Mouse (Mus musculus): ENCODE data around the gene Ccdc113. TPM values are rescaled to one million over a fixed set of nuclear protein-coding genes. Genes with fewer than 3 reads are reported as not detected.

Ccdc113 gene
- polyA plus RNA-seq, 1 experiment, result not detected

DNA sequence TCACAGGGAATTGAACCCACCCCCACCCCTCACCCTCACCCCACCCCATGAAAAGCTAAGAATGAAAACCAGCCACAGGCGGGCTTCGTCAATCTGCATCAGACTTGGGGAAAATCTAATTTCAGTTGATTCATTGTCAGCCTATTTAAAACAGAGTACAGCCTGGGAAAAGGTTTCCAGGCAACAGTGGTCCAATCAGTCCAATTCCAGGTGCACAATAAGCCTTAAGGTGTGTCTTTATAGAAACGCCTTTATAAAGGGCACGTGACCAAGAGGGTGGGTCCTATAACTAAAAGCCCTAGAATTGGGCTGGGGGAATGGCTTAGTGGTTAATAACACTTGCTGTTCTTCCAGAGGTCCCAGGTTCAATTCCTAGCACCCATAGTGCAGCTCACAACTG is 1.7 kb upstream of the Ccdc113 start:
- Histone ChIP-seq H3K27ac (ENCODE audit: insufficient read depth, low read depth, low read length) (no peak overlapping the region), H3K27me3 (ENCODE audit: control insufficient read depth, insufficient read depth, low read length) (no peaks in the 10 kb centered on the region), H3K4me1 (ENCODE audit: control insufficient read depth, insufficient read depth, insufficient read length, low read length) (peaks cover 5% of the 10 kb centered on the region), H3K36me3 (ENCODE audit: control insufficient read depth, insufficient read depth, low read length) (no peaks in the 10 kb centered on the region), H3K4me3 (ENCODE audit: low read depth, low read length) (no peak overlapping the region)
- WGBS, result 33% methylated on average over 4 of the region's 4 CpGs
- TF ChIP-seq POLR2A (IDR thresholded peaks at IDR 0.05; ENCODE audit: low read depth, low read length) (no peak), CTCF (IDR thresholded peaks at IDR 0.05; ENCODE audit: extremely low read depth, insufficient read length, insufficient replicate concordance, low read depth, low read length) (no peak)

DNA sequence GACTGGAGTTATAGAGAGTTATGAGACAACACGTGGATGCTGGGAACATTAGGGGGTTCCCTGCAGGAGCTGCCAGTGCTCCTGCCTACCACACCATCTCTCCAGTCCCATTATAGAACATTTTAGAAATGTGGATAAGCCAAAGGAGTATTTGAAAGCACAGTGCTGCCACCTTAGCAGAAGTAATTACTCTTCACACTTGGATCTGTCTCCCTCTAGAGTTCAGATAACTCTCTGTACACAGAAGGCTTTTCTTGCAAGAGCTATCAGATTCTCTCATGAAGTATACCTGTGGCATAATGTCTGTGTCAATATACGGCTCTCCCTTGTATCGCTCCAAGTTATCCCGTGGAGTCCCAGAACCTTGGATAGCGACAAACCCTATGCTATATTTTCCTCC is 5.6 kb downstream of the Ccdc113 start:
- TF ChIP-seq CTCF (IDR thresholded peaks at IDR 0.05; ENCODE audit: extremely low read depth, insufficient read length, insufficient replicate concordance, low read depth, low read length), result no peak
- no peak for TF ChIP-seq POLR2A (IDR thresholded peaks at IDR 0.05; ENCODE audit: low read depth, low read length)
- no peaks in the 10 kb centered on the region for H3K27me3 ChIP-seq (ENCODE audit: control insufficient read depth, insufficient read depth, low read length)
- H3K4me1 ChIP-seq (ENCODE audit: control insufficient read depth, insufficient read depth, insufficient read length, low read length), result no peaks in the 10 kb centered on the region
- WGBS, result 50% methylated on average over 5 of the region's 5 CpGs
- H3K27ac ChIP-seq (ENCODE audit: insufficient read depth, low read depth, low read length), result no peak overlapping the region
- H3K36me3 ChIP-seq (ENCODE audit: control insufficient read depth, insufficient read depth, low read length), result no peaks in the 10 kb centered on the region
- no peak overlapping the region for H3K4me3 ChIP-seq (ENCODE audit: low read depth, low read length)

DNA sequence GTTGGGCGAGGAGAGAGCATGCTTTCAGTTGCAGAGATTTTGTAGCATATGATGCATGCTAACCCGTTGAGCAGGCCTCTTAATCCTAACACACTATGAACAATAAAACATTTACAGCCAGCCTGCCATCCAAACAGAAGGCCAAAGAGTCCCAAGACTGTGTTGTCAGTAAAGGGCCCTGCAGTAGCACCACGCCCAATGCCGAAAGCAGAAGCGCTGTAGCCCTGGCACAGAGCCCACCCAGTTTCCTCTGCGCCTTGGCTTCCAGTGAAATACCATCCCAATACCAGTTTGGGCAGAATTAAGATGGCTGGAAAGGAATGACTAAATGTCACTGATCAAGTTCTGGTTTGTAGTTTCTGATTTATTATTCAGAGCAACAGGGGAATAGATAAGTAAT is 8.3 kb downstream of the Ccdc113 start:
- 55% methylated on average over 6 of the region's 6 CpGs for WGBS
- Histone ChIP-seq H3K36me3 (ENCODE audit: control insufficient read depth, insufficient read depth, low read length) (no peaks in the 10 kb centered on the region), H3K27ac (ENCODE audit: insufficient read depth, low read depth, low read length) (no peak overlapping the region), H3K4me1 (ENCODE audit: control insufficient read depth, insufficient read depth, insufficient read length, low read length) (no peaks in the 10 kb centered on the region), H3K27me3 (ENCODE audit: control insufficient read depth, insufficient read depth, low read length) (no peaks in the 10 kb centered on the region), H3K4me3 (ENCODE audit: low read depth, low read length) (no peak overlapping the region)
- TF ChIP-seq CTCF (IDR thresholded peaks at IDR 0.05; ENCODE audit: extremely low read depth, insufficient read length, insufficient replicate concordance, low read depth, low read length) (no peak), POLR2A (IDR thresholded peaks at IDR 0.05; ENCODE audit: low read depth, low read length) (no peak)

DNA sequence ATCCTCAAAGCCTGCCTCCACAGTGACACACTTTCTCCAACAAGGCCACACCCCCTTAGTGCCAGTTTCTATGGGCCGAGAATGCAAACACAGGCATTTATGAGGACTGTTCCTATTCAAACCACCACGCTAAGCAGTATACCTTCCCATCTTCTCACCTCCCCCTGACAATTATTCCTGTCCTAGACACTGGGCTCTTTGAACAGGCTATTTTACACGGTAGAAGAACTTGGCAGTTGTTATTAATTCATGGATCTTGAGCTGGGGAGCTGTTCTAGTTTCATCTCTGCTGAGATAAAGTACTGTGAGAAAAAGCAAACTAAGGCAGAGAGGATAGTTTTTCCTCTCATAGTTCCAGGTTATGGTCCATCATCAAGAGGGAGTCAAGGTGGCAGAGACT is 9.2 kb downstream of the Ccdc113 start:
- H3K4me3 ChIP-seq (ENCODE audit: low read depth, low read length), result no peak overlapping the region
- H3K36me3 ChIP-seq (ENCODE audit: control insufficient read depth, insufficient read depth, low read length), result no peaks in the 10 kb centered on the region
- H3K4me1 ChIP-seq (ENCODE audit: control insufficient read depth, insufficient read depth, insufficient read length, low read length), result no peaks in the 10 kb centered on the region
- no peak overlapping the region for H3K27ac ChIP-seq (ENCODE audit: insufficient read depth, low read depth, low read length)
- no peak for TF ChIP-seq CTCF (IDR thresholded peaks at IDR 0.05; ENCODE audit: extremely low read depth, insufficient read length, insufficient replicate concordance, low read depth, low read length)
- TF ChIP-seq POLR2A (IDR thresholded peaks at IDR 0.05; ENCODE audit: low read depth, low read length), result no peak
- 60% methylated on average over 3 of the region's 3 CpGs for WGBS
- H3K27me3 ChIP-seq (ENCODE audit: control insufficient read depth, insufficient read depth, low read length), result no peaks in the 10 kb centered on the region

DNA sequence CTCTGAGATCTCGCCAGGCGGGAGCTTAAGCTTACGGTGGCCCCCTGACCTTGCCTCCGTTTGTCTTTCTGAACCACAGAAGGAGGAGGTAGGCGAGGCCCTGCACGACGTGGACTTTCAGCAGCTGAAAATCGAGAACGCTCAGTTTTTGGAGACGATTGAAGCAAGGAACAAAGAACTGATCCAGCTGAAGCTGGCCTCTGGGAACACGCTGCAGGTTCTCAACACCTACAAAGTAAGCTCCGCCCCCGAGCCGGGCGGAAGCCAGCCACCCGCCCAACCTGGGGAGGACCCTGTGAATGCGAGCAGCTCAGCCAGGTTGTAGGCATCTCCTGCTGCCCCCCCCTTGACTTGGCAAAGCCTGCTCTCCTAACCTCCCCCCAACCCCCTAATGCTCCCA is 11.9 kb downstream of the Ccdc113 start:
- 66% methylated on average over 17 of the region's 17 CpGs for WGBS
- H3K27me3 ChIP-seq (ENCODE audit: control insufficient read depth, insufficient read depth, low read length), result no peaks in the 10 kb centered on the region

DNA sequence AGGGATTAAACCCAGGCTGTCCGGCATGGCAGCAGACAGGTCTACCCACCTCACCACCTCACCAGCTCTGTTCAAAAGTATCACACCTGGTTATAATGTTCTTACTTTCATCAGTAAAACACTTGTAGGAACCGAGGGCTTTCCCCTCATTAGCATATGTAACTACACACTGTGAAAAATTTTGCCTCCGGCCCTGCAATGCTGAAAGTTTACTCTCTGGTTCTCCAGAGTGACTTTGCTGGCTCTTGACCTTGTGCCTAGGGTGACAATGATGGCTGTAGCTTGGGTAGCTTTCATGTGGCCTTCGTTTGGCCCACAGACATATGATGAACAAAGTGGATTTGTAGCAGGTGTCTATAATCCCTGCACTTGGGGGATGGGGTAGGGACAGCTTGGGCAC is 13.1 kb downstream of the Ccdc113 start:
- WGBS, result 72% methylated on average over 4 of the region's 4 CpGs
- Histone ChIP-seq H3K4me1 (ENCODE audit: control insufficient read depth, insufficient read depth, insufficient read length, low read length) (no peaks in the 10 kb centered on the region), H3K27me3 (ENCODE audit: control insufficient read depth, insufficient read depth, low read length) (no peaks in the 10 kb centered on the region), H3K4me3 (ENCODE audit: low read depth, low read length) (no peak overlapping the region), H3K27ac (ENCODE audit: insufficient read depth, low read depth, low read length) (no peak overlapping the region), H3K36me3 (ENCODE audit: control insufficient read depth, insufficient read depth, low read length) (no peaks in the 10 kb centered on the region)
- TF ChIP-seq CTCF (IDR thresholded peaks at IDR 0.05; ENCODE audit: extremely low read depth, insufficient read length, insufficient replicate concordance, low read depth, low read length), result no peak
- TF ChIP-seq POLR2A (IDR thresholded peaks at IDR 0.05; ENCODE audit: low read depth, low read length), result no peak

More for the DNA sequence above, 11.9 kb downstream of the Ccdc113 start:
- no peak for TF ChIP-seq POLR2A (IDR thresholded peaks at IDR 0.05; ENCODE audit: low read depth, low read length)
- no peak for TF ChIP-seq CTCF (IDR thresholded peaks at IDR 0.05; ENCODE audit: extremely low read depth, insufficient read length, insufficient replicate concordance, low read depth, low read length)
- Histone ChIP-seq H3K36me3 (ENCODE audit: control insufficient read depth, insufficient read depth, low read length) (no peaks in the 10 kb centered on the region), H3K4me1 (ENCODE audit: control insufficient read depth, insufficient read depth, insufficient read length, low read length) (no peaks in the 10 kb centered on the region), H3K4me3 (ENCODE audit: low read depth, low read length) (no peak overlapping the region), H3K27ac (ENCODE audit: insufficient read depth, low read depth, low read length) (no peak overlapping the region)

DNA sequence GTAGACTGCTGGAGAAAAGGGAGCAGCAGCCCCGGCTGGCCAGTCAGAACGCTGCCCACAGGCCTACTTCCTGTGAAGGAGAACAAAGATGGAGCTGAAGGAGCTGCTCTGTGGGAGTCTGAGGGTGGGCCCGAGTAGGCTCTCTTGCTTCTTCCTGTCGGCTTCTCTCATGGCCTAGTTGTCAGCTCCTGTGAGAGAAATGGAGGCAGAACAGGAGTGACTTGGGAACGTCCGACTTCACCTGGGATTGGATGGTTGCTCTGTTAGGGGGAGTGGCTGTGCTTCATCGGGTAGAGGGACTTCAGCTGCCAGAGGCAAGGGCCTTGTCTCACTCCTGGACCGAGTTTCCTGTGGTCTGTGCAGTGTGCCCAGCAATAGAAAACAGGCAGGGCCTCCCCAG is 14.0 kb downstream of the Ccdc113 start:
- 75% methylated on average over 8 of the region's 8 CpGs for WGBS
- no peaks in the 10 kb centered on the region for H3K4me1 ChIP-seq (ENCODE audit: control insufficient read depth, insufficient read depth, insufficient read length, low read length)
- H3K36me3 ChIP-seq (ENCODE audit: control insufficient read depth, insufficient read depth, low read length), result no peaks in the 10 kb centered on the region
- no peak overlapping the region for H3K27ac ChIP-seq (ENCODE audit: insufficient read depth, low read depth, low read length)
- no peak overlapping the region for H3K4me3 ChIP-seq (ENCODE audit: low read depth, low read length)
- no peaks in the 10 kb centered on the region for H3K27me3 ChIP-seq (ENCODE audit: control insufficient read depth, insufficient read depth, low read length)
- TF ChIP-seq CTCF (IDR thresholded peaks at IDR 0.05; ENCODE audit: extremely low read depth, insufficient read length, insufficient replicate concordance, low read depth, low read length) (no peak), POLR2A (IDR thresholded peaks at IDR 0.05; ENCODE audit: low read depth, low read length) (no peak)
